Mouse (Mus musculus) urinary bladder, postnatal 4 days (tissue): Measurements from ENCODE around the gene Zcchc14.

Source experiments
- DNase-seq, 2 experiments: peaks; one replicate each; pipeline ENCODE4 v3.0.0; 2021 to 2022; ENCODE audit warnings: low spot score in 2 of 2

Gene Zcchc14

DNA sequence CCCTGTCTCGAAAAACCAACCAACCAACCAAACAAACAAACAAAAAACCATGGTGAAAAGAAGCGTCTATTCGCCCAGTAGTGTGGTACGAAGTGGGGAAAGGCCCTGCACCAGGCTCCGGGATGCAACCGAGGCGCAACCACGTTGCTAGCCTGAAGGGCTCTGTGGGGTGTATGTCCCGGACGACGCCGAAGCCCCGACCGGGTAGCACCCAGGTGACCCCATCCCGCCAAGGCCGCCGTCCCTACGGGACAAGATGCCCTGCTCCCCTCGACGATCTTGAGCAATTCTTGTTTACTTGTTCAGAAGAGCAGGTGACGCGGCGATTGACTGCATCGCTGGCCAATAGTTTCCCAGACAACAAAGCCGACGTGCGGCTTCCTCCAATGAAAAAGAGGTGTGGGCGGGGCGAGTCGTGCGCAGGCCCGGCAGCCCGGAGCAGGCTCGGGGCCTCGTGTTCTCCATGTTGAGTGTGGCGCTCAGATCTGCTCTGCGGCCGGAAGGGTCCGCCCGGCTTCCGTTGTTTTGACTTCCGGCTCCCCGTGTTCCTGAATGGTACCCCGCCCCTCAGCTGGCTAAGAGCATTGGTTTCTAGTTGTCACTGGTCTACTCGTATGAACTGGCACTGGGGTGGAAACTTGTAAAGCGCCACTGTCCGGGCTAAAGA, 67.4 kb downstream of the Zcchc14 start:
- peak; percentile 99 to 100 for DNase-seq

- DNase-seq = no peak
Observed at GRCm38 (mm10) chr8:121584730-121585129, 68.0 kb downstream of the Zcchc14 start.

- DNase-seq = no peak
Observed at GRCm38 (mm10) chr8:121583653-121584052, 69.0 kb downstream of the Zcchc14 start.

- no peak for DNase-seq
Observed at GRCm38 (mm10) chr8:121580465-121580864, 72.2 kb downstream of the Zcchc14 start.

- DNase-seq = peak; percentile 91 to 96
Observed at GRCm38 (mm10) chr8:121578676-121579451, 73.8 kb downstream of the Zcchc14 start, which contains the start of gene Fbxo31. TSS of gene Fbxo31 (minus strand) at chr8:121578806.

GRCm38 (mm10) chr8:121577751-121578675, 74.7 kb downstream of the Zcchc14 start:
- no peak for DNase-seq

GRCm38 (mm10) chr8:121575661-121576060, 77.0 kb downstream of the Zcchc14 start:
- DNase-seq = no peak

DNA sequence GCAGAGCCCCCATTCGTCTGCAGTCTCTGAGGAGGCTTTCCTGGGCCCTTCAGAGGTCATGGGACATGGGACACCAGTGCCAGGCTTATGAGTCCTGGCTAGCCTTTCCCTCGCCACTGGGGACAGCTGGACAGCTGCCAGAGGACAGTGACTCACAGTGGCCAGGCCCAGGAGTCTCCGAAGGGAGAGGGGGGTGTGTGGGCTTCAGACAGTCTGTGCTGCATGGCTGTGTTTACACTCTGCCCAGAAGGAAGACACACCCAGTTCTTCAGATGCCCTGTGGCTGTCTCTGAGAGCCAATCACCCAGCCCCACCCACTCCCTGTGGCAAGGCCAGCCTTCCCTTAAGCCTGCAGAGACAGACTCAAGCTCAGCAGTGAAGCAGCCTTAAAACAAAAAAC, 79.4 kb downstream of the Zcchc14 start:
- DNase-seq = no peak

DNA sequence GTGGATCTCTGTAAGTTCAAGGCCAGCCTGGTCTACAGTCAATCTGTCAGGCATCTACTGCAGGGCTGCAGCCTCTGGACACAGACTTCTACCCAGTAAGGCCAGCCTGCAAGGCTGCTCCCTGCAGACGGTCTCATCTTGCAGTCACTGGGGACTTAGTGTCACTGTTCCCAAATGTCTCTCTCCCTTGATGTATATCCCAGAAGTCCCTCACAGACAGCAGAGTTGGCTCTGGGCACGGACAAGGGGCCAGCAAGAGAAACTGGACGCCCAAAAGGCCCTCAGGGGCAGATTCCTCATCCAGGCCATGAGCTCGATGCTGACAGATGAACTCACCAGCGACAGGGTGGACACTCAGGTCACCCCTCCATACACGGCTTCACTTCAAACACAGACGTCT, 80.6 kb downstream of the Zcchc14 start:
- no peak for DNase-seq

- DNase-seq = no peak
Observed at GRCm38 (mm10) chr8:121570801-121571200, 81.9 kb downstream of the Zcchc14 start.

GRCm38 (mm10) chr8:121570335-121570734, 82.4 kb downstream of the Zcchc14 start:
- DNase-seq = no peak

DNA sequence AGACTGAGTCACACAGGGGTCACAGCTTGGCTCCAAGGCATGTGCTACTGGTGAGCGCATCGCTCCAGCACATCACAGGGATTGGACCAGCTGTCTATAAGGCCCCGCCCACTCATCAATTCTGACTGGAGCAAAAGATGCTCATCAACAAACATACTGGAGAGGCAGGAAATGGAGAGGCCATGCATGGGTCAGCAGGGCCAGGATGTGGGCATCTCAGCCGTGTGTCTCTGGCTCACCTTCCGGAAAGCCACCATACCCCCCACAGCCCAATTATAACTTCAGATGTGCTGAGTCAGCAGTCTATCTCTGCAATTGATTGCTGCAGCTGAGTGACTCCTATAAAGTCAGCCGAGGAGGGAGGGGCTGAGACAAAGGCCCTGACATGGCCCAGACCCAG, 84.4 kb downstream of the Zcchc14 start:
- DNase-seq = no peak

GRCm38 (mm10) chr8:121563701-121564100, 89.0 kb downstream of the Zcchc14 start:
- no peak for DNase-seq

DNA sequence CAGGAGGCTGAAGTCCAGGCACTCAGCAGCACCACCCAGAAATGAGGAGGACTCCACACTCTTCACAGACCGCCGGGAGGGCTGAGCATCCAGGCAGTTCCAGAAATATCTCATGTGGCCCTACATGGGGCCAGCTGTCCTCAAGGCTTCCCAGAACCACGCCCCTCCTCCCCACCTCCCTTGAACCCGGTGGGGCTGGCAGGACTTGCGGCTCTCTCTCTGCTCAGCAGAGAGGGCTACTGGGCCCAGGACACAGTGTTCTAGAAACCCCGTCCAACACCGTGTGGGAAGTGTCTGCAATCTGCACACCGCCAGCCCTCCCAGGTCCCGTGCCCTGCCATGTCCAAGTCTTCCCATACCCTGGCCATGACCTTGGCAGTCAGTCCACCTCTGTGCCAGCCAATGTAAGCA, 89.8 kb downstream of the Zcchc14 start:
- peak in 1 of 2 experiments; percentile 66 for DNase-seq

DNA sequence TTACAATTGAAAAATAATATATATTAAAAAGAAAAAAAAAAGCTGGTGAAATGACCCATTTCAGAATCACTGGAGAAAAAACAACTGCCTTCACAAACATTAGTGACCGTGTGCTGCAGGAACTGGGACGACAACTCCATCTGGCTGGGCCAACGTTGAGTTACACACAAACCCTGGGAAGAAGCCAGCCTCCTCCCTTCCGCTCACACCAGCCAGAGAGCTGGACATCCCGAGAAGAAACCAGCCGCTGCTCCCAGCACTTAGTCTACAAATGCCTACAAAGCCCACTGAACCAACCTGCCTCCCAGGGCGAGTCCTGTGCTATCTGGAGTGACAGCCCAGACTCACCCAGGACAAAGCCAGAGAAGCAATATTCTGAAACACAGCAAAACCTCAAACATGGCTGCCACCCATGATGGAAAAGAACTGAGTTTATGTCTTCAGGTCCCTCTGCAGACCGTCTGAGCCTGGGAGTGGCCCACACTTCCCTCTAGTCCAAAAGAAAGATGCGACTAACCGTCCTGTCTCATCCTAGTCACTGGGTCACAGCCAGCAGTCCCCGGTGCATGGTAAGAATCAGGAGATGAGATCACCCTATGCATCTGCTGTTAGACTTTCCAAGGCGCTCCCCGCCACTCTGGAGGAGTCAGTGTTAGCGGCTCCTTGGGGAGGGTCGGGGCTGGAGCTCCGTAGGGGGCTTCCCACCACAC, 90.9 kb downstream of the Zcchc14 start:
- no peak for DNase-seq

- no peak for DNase-seq
Observed at GRCm38 (mm10) chr8:121560432-121561100, 92.1 kb downstream of the Zcchc14 start.

GRCm38 (mm10) chr8:121559801-121560200, 92.9 kb downstream of the Zcchc14 start:
- no peak for DNase-seq

DNA sequence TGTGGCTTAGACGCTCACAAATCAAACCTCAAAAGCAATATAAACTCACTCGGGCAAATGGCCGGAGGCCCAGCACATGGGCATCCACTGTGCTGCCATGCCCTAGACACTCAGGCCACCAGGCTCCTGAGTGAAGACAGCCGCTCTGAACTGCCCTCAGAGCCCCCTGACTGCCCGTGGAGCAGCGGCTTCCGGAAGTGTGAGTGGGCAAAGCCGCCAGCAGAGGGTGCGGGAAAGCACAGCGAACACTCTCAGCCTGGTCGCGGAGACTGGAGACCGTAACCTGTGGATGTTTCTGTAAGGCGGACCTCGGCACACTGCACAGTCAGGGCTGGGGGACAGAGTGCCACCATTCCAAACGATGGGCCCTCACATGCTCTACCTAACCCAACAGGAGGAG, 94.2 kb downstream of the Zcchc14 start:
- no peak for DNase-seq

DNA sequence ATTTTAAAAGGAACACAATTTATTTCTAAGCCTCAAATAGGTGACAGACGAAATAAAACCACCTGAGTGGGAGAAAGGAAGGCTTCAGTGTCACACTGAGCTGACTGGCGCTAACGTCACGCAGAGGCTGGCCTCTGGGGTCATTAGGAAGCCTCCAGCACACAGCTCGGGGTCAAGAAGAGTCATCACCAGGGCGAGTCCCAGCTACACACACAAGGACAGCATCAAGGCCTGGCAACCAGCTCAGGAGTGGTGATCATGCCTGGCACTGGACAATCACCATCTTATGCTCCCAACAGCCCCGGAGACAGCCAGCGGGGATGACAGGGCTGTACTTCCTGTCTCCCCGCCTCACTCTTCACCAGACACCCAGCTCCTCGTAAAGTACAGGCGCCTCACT, 95.0 kb downstream of the Zcchc14 start:
- no peak for DNase-seq

DNA sequence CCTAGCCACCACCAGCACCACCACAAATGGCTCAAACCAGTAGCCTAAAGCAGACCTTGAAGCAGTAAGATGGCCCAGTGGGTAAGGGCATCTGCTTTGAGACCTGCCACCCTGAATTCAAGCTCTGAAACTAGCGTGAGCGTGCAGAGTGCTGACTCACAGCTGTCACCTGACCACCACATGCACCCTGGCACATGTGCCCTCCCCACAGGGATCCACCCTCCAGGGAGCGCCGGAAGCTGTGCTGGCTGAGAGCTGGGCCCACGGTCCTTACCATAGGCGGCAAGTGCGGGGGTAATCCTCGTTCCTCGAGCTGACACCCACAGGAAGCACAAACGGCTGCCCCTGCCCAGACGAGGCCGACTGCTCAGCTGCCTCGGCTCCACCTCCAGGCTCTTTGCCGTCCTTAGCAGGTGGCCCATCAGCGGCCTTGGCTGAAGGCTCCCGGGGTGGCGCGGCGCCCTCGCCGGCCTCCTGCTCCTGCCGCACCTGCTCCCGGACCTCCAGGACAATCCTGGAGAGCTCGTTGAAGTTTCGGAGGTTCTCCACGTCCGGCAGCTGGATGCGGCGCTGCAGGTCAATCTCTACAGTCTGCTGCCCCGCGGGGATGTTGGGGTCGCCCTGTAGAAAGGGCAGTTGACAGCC, 98.7 kb downstream of the Zcchc14 start:
- no peak for DNase-seq
